Mouse (Mus musculus): ENCODE data around the gene Cmip.

Gene Cmip

GRCm38 (mm10) chr8:117321232-117321631 is 64.4 kb downstream of the Cmip start:
- in situ Hi-C loops (cut with MboI; ENCODE audit: low sequenced_read_pairs) = no loop called here

GRCm38 (mm10) chr8:117322021-117322420 is 65.2 kb downstream of the Cmip start:
- in situ Hi-C loops (cut with MboI; ENCODE audit: low sequenced_read_pairs) = no loop called here

GRCm38 (mm10) chr8:117322715-117323310 is 65.9 kb downstream of the Cmip start:
- in situ Hi-C loops (cut with MboI; ENCODE audit: low sequenced_read_pairs) = no loop called here

- in situ Hi-C loops (cut with MboI; ENCODE audit: low sequenced_read_pairs) = no loop called here
Observed at GRCm38 (mm10) chr8:117324821-117325220, 68.0 kb downstream of the Cmip start.

- in situ Hi-C loops (cut with MboI; ENCODE audit: low sequenced_read_pairs) = no loop called here
Observed at GRCm38 (mm10) chr8:117326735-117327134, 69.9 kb downstream of the Cmip start.

GRCm38 (mm10) chr8:117327385-117327837 is 70.5 kb downstream of the Cmip start:
- in situ Hi-C loops (cut with MboI; ENCODE audit: low sequenced_read_pairs) = no loop called here

- in situ Hi-C loops (cut with MboI; ENCODE audit: low sequenced_read_pairs) = no loop called here
Observed at GRCm38 (mm10) chr8:117328758-117329157, 71.9 kb downstream of the Cmip start.

GRCm38 (mm10) chr8:117329167-117329566 is 72.3 kb downstream of the Cmip start:
- in situ Hi-C loops (cut with MboI; ENCODE audit: low sequenced_read_pairs) = no loop called here

GRCm38 (mm10) chr8:117329903-117330302 is 73.0 kb downstream of the Cmip start:
- in situ Hi-C loops (cut with MboI; ENCODE audit: low sequenced_read_pairs) = no loop called here

- in situ Hi-C loops (cut with MboI; ENCODE audit: low sequenced_read_pairs) = no loop called here
Observed at GRCm38 (mm10) chr8:117332229-117333010, 75.6 kb downstream of the Cmip start.

GRCm38 (mm10) chr8:117333619-117334018 is 76.8 kb downstream of the Cmip start:
- in situ Hi-C loops (cut with MboI; ENCODE audit: low sequenced_read_pairs) = no loop called here

- in situ Hi-C loops (cut with MboI; ENCODE audit: low sequenced_read_pairs) = no loop called here
Observed at GRCm38 (mm10) chr8:117334058-117334747, 77.3 kb downstream of the Cmip start.

- in situ Hi-C loops (cut with MboI; ENCODE audit: low sequenced_read_pairs) = no loop called here
Observed at GRCm38 (mm10) chr8:117334748-117335393, 78.0 kb downstream of the Cmip start.

GRCm38 (mm10) chr8:117335423-117335822 is 78.6 kb downstream of the Cmip start:
- in situ Hi-C loops (cut with MboI; ENCODE audit: low sequenced_read_pairs) = no loop called here

GRCm38 (mm10) chr8:117337188-117337587 is 80.3 kb downstream of the Cmip start:
- in situ Hi-C loops (cut with MboI; ENCODE audit: low sequenced_read_pairs) = no loop called here

- in situ Hi-C loops (cut with MboI; ENCODE audit: low sequenced_read_pairs) = no loop called here
Observed at GRCm38 (mm10) chr8:117338678-117339077, 81.8 kb downstream of the Cmip start.

- in situ Hi-C loops (cut with MboI; ENCODE audit: low sequenced_read_pairs) = no loop called here
Observed at GRCm38 (mm10) chr8:117339296-117339957, 82.6 kb downstream of the Cmip start.

- in situ Hi-C loops (cut with MboI; ENCODE audit: low sequenced_read_pairs) = no loop called here
Observed at GRCm38 (mm10) chr8:117339958-117340651, 83.2 kb downstream of the Cmip start.

GRCm38 (mm10) chr8:117340800-117341199 is 83.9 kb downstream of the Cmip start:
- in situ Hi-C loops (cut with MboI; ENCODE audit: low sequenced_read_pairs) = no loop called here

- in situ Hi-C loops (cut with MboI; ENCODE audit: low sequenced_read_pairs) = no loop called here
Observed at GRCm38 (mm10) chr8:117342735-117343385, 86.0 kb downstream of the Cmip start.

Data from CH12F3 (cell line).